Mouse (Mus musculus) gastrocnemius, adult 2 months (tissue): ENCODE data around the gene Cd40. TPM values are rescaled to one million over a fixed set of nuclear protein-coding genes. Genes with fewer than 3 reads are reported as not detected.

Experiments
- DNase-seq: peaks from one replicate; pipeline ENCODE4 v3.0.0; 2022
- H3K27ac ChIP-seq: fragments of 200-600 bp; 2 replicates; pipeline ENCODE4 v1.8.1; 2022; ENCODE audit warnings: mild to moderate bottlenecking
- H3K4me3 ChIP-seq: fragments of 200-600 bp; 2 replicates; pipeline ENCODE4 v1.8.1; 2022; ENCODE audit warnings: mild to moderate bottlenecking, moderate library complexity
- CTCF ChIP-seq: fragments of 200-600 bp; IDR thresholded peaks from 2 replicates; pipeline ENCODE4 v1.8.1; 2022; ENCODE audit warnings: antibody characterized with exemption, mild to moderate bottlenecking, moderate library complexity
- intact Hi-C: fragments of 180-260 bp; cut with DNase I; formaldehyde crosslinking; loops from one replicate; pipeline ENCODE4 v1.15.1; 2025
- long read RNA-seq, 2 experiments: library from polyadenylated mRNA; stranded (forward); transcript quantifications; one replicate each; pipeline ENCODE4 v2.0.0; 2021
- total RNA-seq, 2 experiments: library from RNA; stranded (reverse); gene quantifications; 2 replicates each; pipeline ENCODE4 v1.2.3; 2021

The Cd40 gene
- under 1 TPM; 0.69 to 0.75 TPM for total RNA-seq
- long read RNA-seq, experiment 1: 0 reads
- long read RNA-seq, experiment 2: 0 reads

DNA sequence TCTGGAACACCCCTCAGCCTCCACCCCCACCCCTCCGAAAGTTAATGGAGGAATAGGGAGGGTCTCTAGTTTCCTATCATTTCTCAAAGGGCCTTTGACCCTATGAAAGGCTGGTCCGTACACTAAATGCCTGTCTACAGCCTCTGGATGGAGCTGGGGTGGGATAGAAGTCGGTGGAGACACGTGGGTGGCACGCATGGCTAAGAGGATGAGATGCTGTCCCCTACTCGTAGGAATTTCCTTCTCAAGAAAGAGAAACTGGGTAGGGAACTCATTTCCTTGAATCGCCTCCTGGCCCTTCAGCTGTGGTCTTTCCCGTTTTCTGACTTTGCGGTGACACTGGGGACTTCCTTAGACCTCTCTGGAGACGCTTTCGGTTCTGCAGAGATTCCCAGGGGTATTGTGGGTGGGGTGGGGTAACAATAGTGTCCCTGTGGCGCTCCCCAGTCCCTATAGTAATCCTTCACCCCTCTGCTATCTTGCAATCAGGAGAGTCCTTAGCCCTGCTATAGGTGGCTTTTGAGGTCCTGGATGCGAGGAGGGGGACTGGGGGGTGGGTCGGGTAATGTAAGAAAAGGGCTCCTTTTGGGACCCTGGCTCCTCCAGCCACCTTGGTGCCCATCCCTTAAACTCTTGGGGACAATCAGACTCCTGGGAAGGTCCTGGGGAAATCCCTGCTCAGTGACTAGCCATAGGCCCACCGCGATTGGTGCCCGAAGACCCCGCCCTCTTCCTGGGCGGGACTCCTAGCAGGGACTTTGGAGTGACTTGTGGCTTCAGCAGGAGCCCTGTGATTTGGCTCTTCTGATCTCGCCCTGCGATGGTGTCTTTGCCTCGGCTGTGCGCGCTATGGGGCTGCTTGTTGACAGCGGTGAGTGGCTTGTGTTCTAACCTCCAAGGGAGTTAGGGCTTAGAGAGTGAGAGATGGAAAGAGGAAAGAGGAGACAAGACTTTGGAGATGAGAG is at the start of gene Cd40:
Gene Cd40 (plus strand): TSS at position 740 of the 965 bp plus-strand sequence.
- TF ChIP-seq CTCF: no peak
- intact Hi-C loops: no loop called here
- peak within 1 kb of the TSS; percentile 63 for H3K27ac ChIP-seq
- H3K4me3 ChIP-seq: peak within 1 kb of the TSS; percentile 66
- peak; percentile 79 for DNase-seq

DNA sequence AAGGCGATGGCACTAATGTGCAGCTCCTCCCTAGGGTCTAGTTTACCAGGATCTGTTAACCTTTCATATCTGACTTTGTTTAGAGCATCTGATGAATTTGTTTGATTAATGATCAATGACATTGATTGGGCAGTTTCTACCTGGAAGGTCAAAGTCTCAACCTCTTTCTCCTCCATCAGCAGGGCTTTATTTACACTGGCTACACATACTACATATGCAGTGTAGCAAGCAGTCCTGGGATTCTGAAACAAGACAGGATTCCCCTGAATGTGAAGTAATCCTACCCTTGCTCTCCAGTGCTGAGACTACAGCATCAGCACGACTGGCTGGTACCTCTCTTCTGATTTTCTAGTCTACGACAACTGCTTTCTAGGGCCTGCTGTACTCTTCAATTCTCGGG is 48.6 kb upstream of the Cd40 start:
- H3K27ac ChIP-seq: no peak overlapping the region
- DNase-seq: no peak
- H3K4me3 ChIP-seq: no peak overlapping the region
- TF ChIP-seq CTCF: no peak
- intact Hi-C loops: no loop called here

DNA sequence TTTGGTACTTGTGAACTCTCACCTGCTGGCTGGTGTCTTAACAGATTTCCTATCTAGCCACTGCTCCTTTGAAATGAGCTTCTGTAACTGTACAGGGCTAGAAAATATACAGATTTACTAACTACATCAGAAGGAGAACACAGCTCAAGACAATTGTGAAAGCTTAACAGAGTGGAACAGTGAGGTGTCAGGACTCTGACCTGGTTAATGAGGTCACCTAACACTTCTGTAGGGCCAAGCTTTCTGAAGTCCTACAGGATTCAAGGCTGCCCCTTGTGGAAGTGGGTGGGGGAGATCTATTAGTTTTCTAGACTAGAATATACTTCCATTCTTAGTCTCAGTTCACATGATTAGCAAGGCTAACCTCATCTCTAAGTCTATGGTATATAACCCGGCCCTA is 47.4 kb upstream of the Cd40 start:
- no peak for TF ChIP-seq CTCF
- intact Hi-C loops: no loop called here
- no peak for DNase-seq
- H3K4me3 ChIP-seq: no peak overlapping the region
- H3K27ac ChIP-seq: no peak overlapping the region

DNA sequence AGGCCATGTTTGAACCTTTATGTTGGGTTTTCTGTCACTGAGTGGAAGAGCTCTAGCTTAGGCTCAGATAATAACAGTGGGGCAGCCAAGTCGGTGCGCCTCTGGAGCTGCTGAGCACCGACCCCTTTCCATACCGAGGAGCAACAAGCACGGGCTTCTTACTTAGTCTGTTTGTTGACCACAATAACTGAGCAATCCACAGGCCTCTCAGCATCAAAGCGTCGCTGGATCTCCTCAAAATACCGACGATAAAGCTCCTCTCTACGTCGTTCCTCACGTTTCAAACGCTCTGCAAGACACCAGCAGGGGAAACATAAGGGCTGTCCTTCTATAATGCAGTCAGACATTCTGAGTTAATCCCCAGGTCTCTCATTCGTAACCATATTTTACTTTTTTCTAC is 46.3 kb upstream of the Cd40 start:
- intact Hi-C loops: no loop called here
- H3K27ac ChIP-seq: no peak overlapping the region
- H3K4me3 ChIP-seq: no peak overlapping the region
- TF ChIP-seq CTCF: no peak
- DNase-seq: no peak

DNA sequence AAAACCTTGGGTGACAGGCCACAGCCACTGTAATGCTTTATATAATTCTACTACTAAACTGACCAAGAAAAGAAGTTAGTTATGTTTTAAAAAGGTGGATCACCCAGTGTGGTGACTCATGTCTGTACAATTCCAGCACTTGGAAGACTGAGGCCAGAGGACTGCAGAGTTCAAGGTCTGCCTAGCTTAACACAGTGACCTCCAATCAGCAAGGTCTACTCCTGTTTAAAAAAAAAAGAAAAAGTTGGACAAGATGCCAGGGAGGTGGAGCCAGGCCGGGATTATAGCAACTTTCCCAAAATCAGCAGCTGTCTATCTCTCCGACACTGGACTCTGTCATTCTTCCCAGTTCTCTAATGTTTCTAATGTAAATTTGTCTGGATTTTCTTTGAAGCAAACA is 45.8 kb upstream of the Cd40 start:
- intact Hi-C loops: no loop called here
- H3K4me3 ChIP-seq: no peak overlapping the region
- H3K27ac ChIP-seq: no peak overlapping the region
- DNase-seq: no peak
- no peak for TF ChIP-seq CTCF

DNA sequence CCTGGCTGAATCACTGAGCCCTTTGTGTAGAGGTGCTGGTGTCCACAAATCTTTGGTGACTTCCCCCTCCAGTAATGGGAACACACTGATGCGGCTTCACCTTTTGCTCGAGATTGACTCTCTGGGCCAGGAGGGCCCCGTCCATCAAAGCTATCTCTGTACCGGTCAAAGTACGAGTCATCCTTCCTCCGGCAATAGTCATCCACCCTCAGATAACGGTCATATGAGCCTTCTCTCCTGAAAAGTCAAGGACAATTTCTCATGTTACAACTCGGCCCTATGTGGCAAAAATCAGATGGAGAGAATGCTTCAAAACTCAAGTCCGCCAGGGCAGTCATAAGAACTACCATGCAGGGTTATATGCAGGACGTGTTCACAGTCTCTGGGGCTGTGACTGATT is 45.1 kb upstream of the Cd40 start:
- no peak overlapping the region for H3K4me3 ChIP-seq
- no peak for TF ChIP-seq CTCF
- intact Hi-C loops: no loop called here
- DNase-seq: no peak
- no peak overlapping the region for H3K27ac ChIP-seq

DNA sequence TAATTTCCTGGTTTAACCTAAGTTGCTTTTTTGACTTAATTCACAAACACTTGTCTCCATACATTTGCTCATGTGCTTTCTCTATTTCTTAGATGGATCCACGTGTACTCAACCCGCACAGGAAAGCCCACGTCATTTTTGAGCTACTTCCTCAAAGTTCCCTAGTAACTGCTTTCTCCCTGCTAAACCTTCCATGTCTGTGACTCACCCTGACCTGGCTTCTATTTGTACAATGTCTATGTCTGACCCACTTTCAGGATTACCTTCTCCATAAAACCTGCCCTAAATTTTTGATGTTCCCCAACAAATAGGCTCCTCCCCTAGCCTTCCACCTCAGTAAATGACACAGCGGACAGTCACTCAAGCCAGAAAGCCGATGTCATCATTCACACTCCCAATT is 40.5 kb upstream of the Cd40 start:
- Histone ChIP-seq H3K27ac (no peak overlapping the region), H3K4me3 (no peak overlapping the region)
- DNase-seq: no peak
- TF ChIP-seq CTCF: no peak
- intact Hi-C loops: loop anchor here (5.0 kb wide), 1 partner anchor 98 kb away; no protein-coding TSS in a partner anchor

DNA sequence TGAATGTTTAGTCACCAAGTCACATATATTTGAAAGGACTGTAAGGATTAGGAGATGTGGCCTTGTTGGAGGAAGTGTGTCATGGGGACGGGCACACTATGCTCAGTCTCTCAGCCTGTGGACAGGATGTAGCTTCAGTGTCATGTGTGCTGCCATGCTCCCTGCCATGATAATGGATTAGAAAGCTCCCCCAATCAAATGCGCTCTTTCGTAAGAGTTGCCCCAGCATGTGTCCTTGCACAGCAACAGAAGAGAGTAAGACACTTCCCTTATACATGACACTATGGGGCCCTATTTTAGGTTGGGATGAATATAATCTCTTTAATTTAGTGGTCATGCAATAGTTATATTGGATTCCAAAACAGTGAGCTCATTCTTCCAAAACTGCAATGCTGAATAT is 34.9 kb upstream of the Cd40 start:
- H3K4me3 ChIP-seq: no peak overlapping the region
- no peak for TF ChIP-seq CTCF
- intact Hi-C loops: no loop called here
- no peak for DNase-seq
- H3K27ac ChIP-seq: no peak overlapping the region

DNA sequence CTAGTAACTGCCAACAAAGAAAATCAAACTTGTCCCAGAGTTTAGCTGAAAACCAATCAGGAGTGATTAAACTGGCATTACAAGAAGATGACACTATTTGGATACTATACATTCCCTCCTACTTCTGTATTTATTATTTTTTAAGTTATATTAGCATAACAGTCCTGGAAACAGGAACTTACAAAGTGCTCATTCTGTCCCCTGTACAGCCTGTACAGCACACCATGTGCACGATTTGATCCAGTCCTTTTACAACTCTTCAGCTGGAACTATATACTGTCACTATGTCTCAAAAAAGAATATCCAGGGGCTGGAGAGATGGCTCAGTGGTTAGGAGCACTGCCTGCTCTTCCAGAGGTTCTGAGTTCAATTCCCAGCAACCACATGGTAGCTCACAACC is 28.3 kb upstream of the Cd40 start:
- Histone ChIP-seq H3K4me3 (no peak overlapping the region), H3K27ac (no peak overlapping the region)
- TF ChIP-seq CTCF: no peak
- DNase-seq: no peak
- intact Hi-C loops: no loop called here

DNA sequence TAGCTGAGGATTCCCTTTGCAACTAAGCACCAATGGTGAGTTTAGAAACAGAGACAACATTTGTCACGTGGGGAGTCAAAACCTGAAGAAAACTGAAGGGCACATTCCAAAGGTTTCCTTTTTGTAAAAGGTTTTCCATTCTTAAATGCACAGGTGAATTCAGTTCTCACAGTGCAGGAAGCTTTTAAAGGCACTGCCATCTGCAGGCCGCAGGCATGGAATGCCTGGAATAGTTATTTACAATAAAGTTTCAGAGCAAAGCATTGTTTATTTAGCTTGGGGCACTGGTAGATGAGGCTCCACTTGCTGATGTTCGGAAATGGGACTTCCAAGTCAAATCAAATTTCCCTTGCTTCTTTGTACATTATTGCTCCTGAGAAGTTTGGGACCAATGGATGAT is 22.9 kb upstream of the Cd40 start:
- intact Hi-C loops: loop anchor here (5.0 kb wide), 1 partner anchor 70 kb away; the partner anchor contains the start of gene Slc12a5

DNA sequence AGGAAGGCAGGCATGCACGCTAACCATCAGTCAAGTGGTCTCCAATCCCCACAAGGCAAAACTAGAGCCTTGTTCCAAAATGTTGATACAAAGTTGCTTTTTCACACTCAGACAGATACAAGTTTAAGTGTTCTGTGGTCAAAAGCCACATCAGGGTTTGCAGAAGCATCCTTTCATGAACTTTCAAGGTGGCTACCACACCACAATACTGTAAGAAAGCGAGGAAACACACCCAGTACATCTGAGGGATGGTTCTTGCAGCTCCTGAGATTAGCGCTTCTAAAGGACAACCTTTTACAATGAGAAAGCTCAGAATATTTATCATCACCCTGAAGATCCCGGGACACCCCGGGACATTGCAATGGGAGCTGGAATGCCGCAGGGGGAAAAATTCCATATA is 22.1 kb upstream of the Cd40 start:
- TF ChIP-seq CTCF: no peak
- peak overlapping the region; percentile 92 for H3K4me3 ChIP-seq
- no peak overlapping the region; the same call in 1 of the 2 replicates for H3K27ac ChIP-seq
- intact Hi-C loops: loop anchor here (5.0 kb wide), 1 partner anchor 71 kb away; the partner anchor contains the start of gene Slc12a5
- no peak for DNase-seq

More for the DNA sequence above, 22.9 kb upstream of the Cd40 start:
- peak; percentile 36 for TF ChIP-seq CTCF
- H3K27ac ChIP-seq: no peak overlapping the region
- H3K4me3 ChIP-seq: no peak overlapping the region
- no peak for DNase-seq

DNA sequence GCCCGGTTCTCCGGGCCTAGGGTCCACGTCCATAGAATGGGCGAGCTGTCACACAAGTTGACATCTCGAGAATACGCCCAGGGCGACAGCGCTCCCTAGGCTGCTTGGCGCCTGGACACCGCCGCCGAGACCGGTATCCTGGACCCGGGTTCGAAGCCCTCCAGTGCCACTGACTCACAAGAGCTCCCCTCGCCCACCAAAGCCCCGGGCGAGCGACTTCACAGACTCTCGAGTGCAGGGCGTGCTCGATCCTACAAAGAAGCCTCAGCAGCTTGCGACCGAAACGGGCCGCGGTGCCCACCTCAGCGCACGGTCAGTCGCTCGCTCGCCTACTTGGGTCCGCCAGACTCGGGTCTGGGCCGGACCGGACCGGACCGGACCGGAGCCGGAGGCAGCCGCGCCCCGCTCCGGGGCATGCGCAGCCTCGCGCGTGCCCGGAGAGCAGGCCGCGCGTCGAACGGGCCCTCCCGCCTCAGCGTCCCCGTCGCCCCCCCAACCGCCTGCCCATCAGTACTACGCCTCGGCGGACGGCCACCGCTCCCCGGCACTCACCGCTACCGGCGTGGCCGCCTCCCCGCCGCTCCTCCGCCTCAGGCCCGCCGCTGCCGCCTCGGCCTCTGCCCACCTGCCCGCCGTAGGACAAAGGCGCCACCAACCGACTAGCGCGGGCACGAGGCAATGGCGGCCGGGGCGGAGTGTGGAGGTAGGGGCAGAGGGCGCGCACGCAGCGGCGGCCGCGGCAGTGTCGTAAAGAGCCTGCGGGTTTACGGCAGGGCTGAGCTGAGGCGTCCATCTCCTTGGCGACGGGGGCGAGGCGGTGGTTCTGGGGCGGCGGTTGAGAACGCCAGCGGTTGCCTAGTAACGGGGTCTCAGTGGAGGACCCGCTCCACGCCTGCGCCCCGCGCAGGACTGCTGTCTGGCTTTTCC is 21.0 kb upstream of the Cd40 start, which contains the start of gene Ncoa5:
Gene Ncoa5 (minus strand): TSS at position 737 of the 927 bp plus-strand sequence.
- DNase-seq: peak; percentile 99
- peak; percentile 32; the same call in 1 of the 2 replicates for TF ChIP-seq CTCF
- peak within 1 kb of the TSS; percentile 92 for H3K4me3 ChIP-seq
- intact Hi-C loops: loop anchor here (5.0 kb wide), 2 partner anchors 72 to 107 kb away; partner anchors contain the start of gene Slc12a5
- H3K27ac ChIP-seq: peak within 1 kb of the TSS; percentile 95
